Mouse (Mus musculus) right cerebral cortex, postnatal 36 days (tissue): Measurements from ENCODE around the gene Wdr13.

ENCODE experiments used
- DNase-seq, 2 experiments: peaks; one replicate each; pipeline ENCODE4 v3.0.0; 2022; ENCODE audit warnings: low spot score in 2 of 2, mixed read lengths in 1 of 2

Gene Wdr13

DNA sequence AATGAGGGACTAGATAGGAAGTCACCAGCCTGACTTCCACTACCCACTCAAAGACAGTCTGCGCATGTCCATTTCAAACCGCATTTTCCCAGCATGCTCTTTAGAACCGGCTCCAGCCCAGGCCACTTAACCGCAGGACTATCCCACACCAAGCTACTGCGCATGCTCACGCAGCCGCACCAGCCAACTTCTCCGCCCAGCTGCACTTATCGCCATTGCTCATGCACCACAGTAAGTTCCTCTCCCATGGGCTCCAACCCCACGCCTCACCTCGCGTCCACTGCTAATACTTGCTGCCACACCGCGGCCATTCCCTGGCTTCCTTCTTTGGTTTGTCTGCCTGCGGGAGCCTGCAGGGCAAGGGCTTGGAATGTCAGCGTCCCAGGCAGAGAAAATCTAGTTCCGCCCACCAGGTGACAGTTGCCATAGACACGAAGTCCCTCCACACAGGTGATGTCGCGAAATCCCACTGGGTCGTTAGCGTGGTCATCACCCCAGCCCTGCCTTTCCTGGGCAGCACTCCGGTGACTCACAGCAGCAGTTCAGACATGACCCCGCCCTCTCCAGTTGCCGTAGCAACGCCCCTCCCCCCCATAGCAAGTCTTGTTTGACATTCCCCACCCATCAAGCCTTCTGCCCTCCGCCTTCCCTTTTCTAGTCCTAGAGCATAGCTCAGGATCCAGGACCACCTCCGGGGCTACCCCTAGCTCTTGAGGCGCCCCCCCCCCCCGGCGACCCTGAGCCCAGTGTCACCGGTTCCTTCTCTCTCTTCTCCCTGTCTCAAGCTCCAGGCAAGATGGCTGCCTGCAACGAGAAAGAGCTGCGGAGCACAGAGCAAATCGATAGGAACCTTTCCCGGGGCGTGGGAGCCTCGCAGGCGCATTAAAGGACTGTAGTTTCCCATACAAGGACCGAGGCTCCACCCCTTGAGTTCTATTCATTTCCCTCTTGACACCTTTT is at the start of gene Wdr13:
Gene Wdr13 (minus strand): TSS at position 876 of the 960 bp plus-strand sequence.
- peak; percentile 89 to 90 for DNase-seq

DNA sequence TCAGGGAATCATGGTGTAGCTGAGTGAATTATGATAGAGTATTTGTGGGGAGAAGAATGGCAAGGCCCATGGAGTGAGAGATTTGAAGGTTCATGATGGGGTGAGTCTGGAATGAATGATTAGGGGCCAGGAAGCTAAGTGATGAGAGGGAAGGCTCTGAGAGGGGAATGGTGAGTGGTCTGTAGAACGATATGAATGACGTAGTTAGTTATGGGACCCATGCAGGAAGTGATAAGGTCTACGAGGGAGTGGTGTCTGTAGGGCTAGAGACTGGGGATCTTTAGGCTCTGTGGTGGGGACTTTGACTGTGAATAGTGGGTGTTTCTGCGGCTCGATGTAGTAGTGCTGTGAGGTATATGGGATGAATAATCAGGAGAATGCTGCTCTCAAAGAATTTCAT is 47.0 kb upstream of the Wdr13 start:
- no peak for DNase-seq

DNA sequence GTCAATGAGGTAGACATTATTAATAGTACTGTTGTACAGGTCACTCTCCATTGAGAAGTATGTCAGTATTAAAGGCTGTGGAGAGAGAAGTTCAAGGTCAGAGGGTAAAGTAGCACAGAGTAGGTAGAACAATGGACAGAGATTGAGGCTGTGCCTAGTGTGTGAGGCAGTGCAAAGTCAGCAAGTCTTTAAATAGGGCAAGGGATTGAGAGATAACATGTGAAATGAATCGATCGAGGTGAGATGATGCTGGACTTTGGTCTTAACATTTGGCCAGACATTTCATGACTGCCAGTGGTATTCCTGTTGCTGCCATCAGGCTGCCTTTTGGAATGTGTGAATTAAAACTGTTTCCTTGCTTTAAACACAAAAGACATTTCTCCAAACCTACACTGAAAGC is 46.2 kb upstream of the Wdr13 start:
- DNase-seq: no peak

DNA sequence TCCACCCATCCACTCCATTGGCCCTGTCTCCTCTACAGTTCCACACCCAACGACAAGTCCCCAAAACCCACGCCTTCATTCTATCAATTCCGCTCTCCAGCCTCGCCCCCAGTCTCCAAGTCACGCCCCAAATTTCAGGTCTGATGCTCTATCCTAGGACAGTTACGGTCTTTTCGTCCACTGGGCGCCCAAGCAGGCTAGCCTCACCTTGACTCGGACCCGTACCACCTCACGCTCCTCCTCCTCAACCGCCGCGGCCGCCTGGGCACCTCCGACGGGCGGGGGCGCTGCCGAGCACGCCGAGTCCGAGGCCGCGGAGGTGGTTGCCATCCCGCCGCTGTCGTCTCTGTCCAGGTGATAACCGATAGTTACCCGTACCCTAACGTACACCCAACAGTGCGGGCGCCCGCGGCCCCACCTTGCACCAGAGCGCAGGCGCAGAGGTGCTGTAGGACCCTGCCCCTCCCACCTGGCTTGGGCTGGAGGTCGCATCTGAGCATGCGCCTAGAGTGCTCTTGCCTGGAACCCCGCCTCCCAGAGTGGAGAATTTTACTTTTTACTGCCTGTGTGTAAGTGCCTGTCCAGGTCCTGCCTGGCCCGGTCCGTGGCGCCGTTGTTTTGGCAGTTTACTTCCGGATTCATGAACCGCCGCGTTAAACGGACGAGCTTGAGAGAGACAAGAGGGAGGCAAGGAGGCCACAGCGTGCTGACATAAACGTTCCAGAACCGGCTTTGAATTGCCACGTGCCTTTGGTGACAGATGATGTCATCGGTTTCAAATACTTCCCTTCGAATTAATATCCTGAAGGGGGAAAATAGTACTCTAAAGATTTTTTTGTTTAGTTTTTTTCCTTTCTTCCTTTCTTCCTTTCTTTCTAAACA is 43.1 kb upstream of the Wdr13 start, which contains the start of gene Tbc1d25:
Gene Tbc1d25 (minus strand): TSS at position 678 of the 882 bp plus-strand sequence.
- DNase-seq: peak; percentile 78 to 81

DNA sequence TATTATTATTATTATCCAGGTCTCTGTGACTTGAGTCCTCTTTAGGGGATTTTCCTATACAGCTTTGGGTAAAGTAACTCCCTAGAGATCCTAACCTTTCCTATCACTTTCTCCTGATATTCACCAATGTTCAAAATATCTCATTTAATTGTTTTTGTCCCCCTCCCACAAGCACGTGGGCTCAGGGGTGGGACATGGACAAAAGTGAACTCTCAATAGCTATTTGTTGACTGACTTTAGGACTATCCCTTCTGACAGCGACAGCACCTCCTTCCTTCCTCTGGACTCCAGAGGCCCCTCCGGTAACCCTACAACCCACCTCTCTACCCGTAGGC is 42.4 kb upstream of the Wdr13 start:
- no peak for DNase-seq

DNA sequence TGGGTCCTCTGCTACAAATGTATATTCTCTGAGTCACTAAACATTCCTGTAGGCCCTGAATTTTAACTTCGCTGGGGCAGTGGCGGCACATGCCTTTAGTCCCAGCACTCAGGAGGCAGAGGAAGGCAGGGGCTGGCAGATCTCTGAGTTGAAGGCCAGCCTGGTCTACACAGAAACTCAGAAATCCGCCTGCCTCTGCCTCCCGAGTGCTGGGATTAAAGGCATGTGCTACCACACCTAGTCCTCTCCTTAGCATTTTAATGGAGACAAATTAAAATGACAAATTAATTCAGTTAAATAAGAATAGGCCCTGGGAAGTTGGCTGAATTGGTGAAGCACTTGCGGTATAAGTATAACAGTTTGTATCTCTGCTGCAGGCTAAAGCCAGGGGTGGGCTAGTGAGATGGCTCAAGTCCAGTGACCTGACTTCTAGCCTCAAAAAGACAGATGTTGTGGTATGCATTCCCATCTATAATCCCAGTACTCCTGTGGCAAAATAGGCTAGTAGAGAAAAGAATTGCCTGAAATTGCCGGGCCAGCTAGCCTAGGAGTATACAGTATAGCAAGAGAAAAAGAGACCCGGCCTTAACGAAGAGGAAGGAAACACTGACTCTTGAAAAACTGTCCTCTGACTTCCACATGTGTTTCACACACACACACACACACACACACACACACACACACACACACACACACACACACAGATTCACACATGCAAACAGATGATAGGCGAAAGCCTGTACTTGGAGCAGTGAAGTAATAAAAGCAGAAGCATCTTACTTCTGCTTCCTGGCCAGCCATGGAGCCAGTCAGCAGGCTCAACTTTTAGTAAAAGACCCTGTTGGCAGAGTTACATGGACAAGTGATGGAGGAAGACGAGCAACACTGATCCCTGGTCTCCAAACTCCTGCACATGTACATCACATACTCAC is 35.3 kb upstream of the Wdr13 start:
- no peak for DNase-seq

DNA sequence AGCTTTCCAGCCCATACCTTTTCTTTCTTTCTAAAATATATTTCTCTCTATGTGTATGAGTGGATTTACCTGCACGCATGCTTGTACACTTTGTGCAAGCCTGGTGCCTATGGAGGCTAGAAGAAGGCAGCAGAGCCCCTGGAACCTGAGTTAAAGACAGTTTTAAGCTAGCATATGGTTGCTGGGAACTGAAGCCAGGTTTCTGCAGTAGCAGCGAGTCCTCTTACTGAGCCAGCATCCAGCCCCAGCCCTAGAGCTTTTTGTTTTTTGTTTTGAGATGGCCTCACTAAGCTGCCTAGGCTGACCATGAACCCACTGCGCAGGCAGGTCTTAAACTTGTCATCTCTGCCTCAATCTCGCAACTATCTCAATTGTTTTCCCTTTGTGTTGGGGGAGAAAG is 31.8 kb upstream of the Wdr13 start:
- no peak for DNase-seq

DNA sequence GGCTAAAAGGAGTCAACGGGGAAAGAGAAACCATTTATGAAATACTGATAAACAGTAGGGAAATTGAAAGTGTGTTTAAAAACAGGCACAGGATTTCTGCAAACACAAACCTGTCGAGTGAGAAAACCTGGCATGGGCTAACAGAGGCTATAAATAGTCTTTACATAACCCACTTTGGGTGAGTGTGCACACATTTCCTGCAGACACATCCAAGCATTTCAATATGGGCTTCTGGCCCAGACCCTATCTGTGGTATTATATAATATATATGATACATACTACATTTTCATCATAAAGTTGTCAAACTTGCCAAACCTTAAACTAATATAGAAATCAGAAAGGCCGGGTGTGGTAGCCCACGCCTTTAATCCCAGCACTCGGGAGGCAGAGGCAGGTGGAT is 30.4 kb upstream of the Wdr13 start:
- DNase-seq: peak in 1 of 2 experiments; percentile 9

DNA sequence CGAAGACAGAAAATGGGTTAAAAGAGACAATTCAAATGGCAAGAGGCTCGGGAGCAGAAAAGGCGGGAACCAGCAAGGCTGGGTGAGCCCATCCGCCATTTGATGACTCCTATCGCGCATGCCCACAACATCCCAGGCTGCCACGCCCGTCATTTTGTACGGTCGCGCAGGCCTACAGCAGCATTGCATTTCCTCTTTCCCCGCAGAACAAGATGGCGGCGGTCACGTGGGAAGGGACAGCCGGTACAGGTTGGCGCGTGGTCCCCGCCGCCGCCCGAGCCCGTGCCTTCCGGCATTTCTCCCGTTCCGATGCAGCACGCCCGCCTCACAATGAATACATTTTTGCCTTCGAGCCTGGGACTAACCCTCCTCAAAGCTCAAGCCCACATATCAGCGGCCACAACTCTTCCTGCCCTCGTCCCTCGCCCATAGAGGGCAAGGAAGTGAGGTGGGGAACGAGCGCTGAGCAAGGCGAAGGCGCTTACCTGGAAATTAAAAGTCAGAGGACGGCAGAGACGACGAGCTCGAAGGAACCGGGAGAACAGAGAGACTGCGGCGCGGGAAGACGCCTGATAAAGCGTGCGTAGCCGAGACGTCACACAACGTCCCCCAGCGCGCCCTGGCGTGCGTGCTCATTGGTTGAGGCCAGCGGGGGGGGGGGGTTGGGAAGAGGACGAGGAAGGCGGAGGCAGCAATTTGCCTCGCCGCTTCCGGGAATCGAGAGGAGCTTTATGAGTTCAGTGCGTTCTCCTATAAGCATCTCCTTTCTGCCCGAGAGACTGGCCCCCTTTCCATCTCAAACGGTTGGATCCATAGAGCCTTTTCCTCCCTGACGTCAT is 12.7 kb upstream of the Wdr13 start, which contains the start of gene Rbm3:
Gene Rbm3 (minus strand): TSS at position 728 of the 839 bp plus-strand sequence.
- DNase-seq: peak; percentile 81 to 82

DNA sequence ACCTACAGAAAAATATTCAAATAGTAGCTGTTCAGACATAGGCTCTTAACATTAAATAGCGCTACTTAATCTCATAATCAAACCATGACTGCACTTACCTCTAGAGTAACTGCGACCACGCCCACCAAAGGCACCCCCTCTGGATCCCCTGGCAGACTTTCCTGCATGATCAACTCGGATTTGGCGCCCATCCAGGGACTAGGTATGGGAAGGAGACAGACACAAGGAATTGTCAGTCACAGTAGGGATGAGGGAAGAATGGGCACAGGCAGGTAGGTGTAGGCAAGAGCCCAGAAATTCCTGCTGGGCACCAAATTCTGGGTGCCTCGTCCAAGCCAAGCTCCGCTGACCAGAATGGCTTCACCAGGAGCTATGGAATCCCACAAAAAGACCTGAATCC is 11.1 kb upstream of the Wdr13 start:
- DNase-seq: no peak

DNA sequence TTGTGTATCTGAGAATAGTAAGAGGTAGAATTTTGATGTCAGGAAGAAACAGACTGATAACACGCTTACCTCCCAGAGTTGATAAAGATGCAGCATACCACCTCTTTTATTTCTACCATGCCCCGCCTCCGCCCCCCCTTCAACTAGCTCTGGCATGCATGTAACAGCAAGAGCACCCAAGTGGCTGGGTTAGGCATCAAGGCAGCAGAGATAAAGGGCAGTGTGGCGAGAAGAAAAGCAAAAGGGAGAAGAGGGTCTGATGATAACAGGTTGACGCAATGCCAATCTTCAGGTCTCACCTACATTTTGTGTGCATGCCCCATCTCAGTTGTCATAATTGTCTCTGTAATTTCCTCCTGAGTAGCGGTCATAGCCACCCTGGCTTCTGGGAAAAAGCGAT is 10.3 kb upstream of the Wdr13 start:
- no peak for DNase-seq

DNA sequence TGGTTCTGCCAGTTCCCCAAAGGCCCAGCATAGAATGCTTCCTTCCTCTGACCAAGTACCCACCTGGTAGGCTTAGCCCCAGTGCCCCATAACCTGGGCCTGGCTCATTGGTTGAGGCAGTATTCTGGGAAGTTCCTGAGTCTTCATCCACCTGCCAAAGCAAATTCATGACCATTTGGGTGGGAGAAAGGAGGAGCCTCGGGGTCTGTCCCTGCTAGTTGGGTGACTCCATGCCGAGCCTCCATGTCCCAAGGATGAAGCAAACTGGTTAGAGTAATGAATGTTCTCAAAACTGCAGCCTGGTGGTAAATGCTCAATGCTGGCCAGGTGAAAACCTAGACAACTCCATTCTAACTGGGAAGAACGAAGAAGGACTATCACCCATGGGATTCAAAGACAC is 8.4 kb upstream of the Wdr13 start:
- DNase-seq: no peak

DNA sequence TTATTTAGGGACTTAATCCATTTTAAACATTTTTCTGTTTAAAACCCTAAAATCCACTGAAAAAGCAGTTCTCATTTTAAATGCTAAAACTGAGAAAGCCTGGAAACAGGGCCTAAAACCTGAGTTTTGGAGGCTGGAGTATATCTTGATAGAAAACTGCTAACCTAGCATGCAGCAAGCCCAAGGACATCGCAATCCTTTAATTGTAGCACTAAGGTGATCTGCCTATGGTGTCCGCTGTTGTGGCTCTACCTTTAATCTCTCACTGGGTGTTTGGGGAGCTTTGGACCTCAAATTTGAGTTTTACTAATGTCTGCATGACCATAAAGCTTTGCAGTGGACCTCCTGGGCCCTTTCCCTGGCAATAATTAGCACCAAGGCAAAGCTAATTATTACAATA is 7.8 kb upstream of the Wdr13 start:
- no peak for DNase-seq

DNA sequence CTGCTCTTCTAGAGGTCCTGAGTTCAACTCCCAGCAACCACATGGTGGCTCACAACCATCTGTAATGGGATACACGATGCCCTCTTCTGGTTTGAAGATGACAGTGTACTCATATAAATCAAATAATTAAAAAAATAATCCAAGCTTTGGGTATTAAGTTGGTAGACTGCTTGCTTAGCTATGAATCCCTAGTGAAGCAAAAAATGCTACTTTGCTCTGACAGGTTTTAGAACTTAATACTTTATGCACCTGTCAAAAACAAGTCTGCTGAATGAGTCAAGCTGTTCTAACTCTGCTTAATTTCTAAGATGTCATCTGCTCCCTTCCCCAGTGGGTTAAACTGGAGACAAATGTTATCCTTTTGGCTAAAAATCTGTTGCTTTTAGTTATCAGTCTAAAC is 6.8 kb upstream of the Wdr13 start:
- DNase-seq: no peak

DNA sequence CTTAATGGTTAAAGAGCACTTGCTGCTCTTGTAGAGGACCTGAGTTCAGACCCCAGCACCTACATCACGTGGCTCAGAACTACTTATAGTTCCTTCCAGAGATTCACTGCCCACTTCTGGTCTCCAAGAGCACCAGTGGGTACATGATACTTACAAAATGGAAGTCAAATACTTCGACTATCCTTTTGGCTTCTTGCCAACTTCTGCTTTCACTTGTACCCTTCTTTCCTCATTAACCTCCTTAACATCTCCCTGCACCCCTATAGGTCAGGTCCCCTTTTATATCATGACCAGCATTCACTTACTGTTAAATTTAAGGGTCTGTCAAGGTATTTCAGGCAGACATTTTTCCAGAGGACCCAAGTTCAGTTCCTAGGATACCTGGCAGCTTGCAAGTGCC is 3.2 kb upstream of the Wdr13 start:
- no peak for DNase-seq

DNA sequence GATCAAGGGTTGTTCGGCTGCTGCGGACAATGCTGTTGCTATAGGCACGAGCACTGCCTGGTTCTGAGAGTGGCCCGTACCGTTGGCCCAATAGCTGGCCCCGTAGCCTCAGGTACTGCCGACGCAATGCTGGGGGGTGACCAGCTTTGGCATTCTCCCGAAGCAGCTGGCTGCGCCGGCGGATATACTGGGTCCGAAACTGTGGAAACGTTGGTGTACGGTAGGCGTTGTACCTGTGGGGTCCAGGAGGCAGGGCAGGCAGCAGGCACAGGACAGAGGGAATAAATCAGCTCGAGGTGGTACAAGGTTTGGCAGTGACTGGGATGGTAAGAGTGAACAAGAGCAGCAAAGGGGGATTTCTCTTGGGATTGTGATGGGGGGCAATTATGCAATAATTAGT is 1.3 kb downstream of the Wdr13 start:
- DNase-seq: no peak

DNA sequence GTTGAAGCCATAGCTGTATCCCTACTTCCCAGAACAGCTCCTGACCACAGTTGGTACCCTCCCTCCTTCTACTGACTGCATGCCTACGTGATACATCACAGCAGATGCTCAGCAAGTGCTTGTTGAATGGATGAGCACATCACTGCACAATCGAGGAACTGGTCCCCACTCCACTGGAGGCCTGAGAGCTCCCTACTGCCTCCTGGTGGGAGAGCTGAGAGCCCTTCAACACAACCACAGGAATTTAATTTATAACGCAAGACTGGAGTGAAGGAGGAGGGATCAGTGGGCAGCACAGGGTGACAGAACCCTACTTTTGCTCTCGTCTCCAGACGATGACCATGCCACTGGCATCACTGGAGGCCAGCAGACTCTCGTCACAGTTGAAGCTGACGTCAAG is 7.5 kb downstream of the Wdr13 start:
- no peak for DNase-seq

DNA sequence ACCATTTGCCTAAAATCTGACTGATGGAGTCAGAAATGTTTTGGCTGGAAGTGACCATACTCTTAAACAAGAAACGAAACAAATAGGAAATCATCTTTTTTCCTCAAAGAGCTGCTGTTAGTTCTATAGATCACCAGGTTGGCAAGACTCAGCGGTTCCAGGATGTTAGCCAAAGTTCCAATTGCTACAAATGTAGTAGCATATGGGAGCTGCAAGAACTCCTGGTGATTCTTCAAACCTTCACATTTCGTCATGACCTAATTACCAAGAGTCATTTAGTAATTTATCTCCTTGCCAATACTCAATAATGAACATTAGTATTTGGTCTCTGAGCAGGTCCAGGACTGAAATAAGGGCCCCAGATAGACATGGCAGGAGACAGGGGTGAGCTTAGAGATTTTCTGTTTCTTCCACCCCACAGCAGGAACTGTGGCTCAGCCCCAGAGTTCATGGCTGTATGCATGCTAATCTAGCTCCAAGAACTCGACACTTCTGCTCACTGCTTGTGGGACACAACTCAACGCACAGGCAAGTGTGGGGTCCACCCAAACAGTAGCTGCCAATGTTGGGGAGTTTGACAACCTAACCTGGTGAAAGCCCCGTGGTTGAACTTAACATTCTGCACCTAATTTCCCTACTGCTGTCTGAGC is 8.7 kb downstream of the Wdr13 start:
- DNase-seq: no peak

DNA sequence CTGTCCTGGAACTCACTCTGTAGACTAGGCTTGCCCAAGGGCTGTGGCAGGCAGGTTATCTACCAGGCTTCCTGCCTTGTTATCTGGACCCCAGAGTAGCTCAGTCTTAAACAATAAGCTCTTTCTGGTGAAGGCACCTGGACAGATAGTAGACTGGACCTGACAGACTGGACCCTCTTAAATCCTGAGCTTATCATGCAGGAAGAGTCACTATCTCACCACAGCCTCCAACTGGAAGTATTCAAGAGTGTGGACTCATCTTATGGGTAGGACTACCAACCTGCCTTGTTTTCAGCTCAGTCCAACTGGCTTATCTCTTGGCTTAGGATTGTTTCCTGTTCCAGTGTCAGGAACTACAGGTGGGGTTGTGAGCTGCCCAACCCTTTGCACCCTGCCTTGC is 15.4 kb downstream of the Wdr13 start:
- no peak for DNase-seq

DNA sequence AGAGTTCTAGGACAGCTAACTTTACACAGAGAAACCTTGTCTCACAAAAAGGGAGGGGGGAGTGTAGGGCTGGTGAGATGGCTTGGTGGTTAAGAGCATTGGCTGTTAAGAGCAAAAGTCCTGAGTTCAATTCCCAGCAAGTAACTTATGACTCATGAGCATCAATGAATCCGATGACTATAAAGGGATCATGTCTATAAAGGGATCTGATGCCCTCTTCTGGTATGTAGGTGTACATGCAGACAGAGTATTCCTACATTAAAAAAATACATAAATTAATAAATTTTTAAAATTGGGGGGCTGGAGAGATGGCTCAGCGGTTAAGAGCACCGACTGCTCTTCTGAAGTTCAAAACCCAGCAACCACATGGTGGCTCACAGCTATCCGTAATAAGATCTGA is 17.4 kb downstream of the Wdr13 start:
- no peak for DNase-seq
